Mouse (Mus musculus): Measurements from ENCODE around the gene Ston2. TPM values are rescaled to one million over a fixed set of nuclear protein-coding genes. Genes with fewer than 3 reads are reported as not detected.

Gene Ston2
- polyA plus RNA-seq, 1 experiment from 2014 or later: 16.4 TPM

DNA sequence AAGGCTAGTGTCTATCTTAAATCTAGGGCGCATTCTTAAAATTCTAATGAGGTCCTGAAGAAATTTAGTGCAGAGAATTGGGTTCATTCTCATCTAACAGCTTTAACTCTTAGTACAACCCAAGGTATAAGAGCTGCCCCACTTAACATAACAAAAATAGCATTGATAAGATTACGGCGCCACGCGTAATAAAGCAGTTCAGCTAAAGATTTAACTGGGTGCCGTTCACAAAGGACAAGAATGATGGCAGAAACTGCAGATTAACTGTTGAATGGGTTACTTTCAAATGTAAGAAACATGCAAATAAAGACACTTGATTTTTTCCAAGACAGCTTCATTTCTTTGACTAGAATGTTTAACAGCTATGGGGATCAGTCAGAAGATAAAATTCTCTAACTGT lies 204.8 kb downstream of the Ston2 start:
- no peak for ATAC-seq (ENCODE audit: insufficient number of reproducible peaks, insufficient read depth, low FRiP score, low read depth)
- peaks cover 22% of the 10 kb centered on the region; the same call in 1 of the 2 replicates for H3K36me3 ChIP-seq (ENCODE audit: control insufficient read depth, insufficient read depth, low read length)
- 78% methylated on average over 6 of the region's 6 CpGs for WGBS

More for the DNA sequence above, 204.8 kb downstream of the Ston2 start:
- no peak overlapping the region for H3K4me3 ChIP-seq (ENCODE audit: low read depth, low read length)
- no peaks in the 10 kb centered on the region for H3K9me3 ChIP-seq (ENCODE audit: control insufficient read depth, low read depth, low read length)
- H3K27me3 ChIP-seq (ENCODE audit: control insufficient read depth, insufficient read depth, low read length): no peaks in the 10 kb centered on the region
- no peak overlapping the region for H3K27ac ChIP-seq (ENCODE audit: low read length)
- no peak overlapping the region for H3K9ac ChIP-seq (replicated peaks; ENCODE audit: low read depth, low read length)
- peaks cover 8% of the 10 kb centered on the region for H3K4me1 ChIP-seq (ENCODE audit: control insufficient read depth, insufficient read depth, low read length)
- no peak overlapping the region for H3K4me2 ChIP-seq (replicated peaks; ENCODE audit: low read depth, low read length)

Small RNAs within 50 kb of the gene (microRNA-seq; reads per million reads assigned to microRNA genes)
- not detected for gene Gm22015

Other genes with a start within 250 kb of the Ston2 start
- gene Gtf2a1, start 197.9 kb downstream of the Ston2 start, polyA plus RNA-seq (2014; fragmentation: Nextera tagmentation; extraction: Ambion mirVana): 36.9 and 37.6 TPM in 2 replicates
- 94.0 and 115 TPM in 2 replicates for gene Sel1l, start 60.8 kb upstream of the Ston2 start, polyA plus RNA-seq (2014; fragmentation: Nextera tagmentation; extraction: Ambion mirVana)

All from stomach, embryonic 14.5 days (tissue).